Mouse (Mus musculus): Measurements from ENCODE around the gene Dmrtb1.

DNA sequence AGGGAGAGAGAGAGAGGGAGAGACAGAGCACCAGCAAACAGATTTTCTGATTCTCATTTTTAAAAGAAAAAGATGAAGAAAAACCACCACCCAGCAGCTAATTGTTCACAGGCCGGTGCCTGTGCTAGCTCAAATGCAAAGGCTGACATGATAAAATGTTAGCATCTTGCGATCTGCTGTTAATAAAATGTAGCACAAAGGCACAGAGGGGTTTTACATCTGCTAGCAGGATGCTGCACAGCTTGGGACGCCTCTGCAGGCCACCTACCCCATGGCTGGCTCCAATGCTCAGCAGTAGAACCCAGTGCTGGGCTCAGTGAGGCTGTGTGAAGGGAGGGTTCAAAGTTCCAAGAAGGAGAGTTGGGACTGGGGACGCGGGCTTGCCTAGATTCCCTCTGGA, 13.3 kb downstream of the Dmrtb1 start:
- TF ChIP-seq MAFK (IDR thresholded peaks at IDR 0.05; ENCODE audit: insufficient read depth, low read depth, low read length) (no peak), HCFC1 (IDR thresholded peaks at IDR 0.05; ENCODE audit: borderline replicate concordance, insufficient read depth, low read length) (no peak), CHD2 (IDR thresholded peaks at IDR 0.05; ENCODE audit: low read depth, low read length) (no peak), ZNF384 (IDR thresholded peaks at IDR 0.05; ENCODE audit: low read depth, low read length) (no peak)

Measured in ES-E14 (cell line).